Mouse (Mus musculus) left cerebral cortex, postnatal 10 days (tissue): ENCODE results near the gene Reps1. TPM values are rescaled to one million over a fixed set of nuclear protein-coding genes. Genes with fewer than 3 reads are reported as not detected.

Experiments used
- DNase-seq, 2 experiments: peaks; one replicate each; pipeline ENCODE4 v3.0.0; 2021 to 2022; ENCODE audit warnings: low spot score in 2 of 2, mixed read lengths in 1 of 2; ENCODE audit errors: extremely low spot score in 1 of 2
- intact Hi-C: fragments of 180-260 bp; cut with DNase I; formaldehyde crosslinking; loops from one replicate; pipeline ENCODE4 v1.15.1; 2025
- total RNA-seq, 2 experiments: library from RNA; stranded (reverse); gene quantifications; 2 replicates each; pipeline ENCODE4 v1.2.3; 2021

Gene Reps1
- total RNA-seq: 10 to 100 TPM; 53.7 to 54.9 TPM

- peak in 1 of 2 experiments; percentile 58 for DNase-seq
- intact Hi-C loops: loop anchor here (1.0 to 10.0 kb wide), 3 partner anchors 41 to 321 kb away; no protein-coding TSS in a partner anchor
Measured at GRCm38 (mm10) chr10:18055696-18056390, at the start of gene Reps1. TSS of gene Reps1 (plus strand) at chr10:18055861.

- intact Hi-C loops: no loop called here
- DNase-seq: no peak
Measured at GRCm38 (mm10) chr10:18006756-18007155, 48.9 kb upstream of the Reps1 start.

GRCm38 (mm10) chr10:18007243-18007642, 48.4 kb upstream of the Reps1 start:
- no peak for DNase-seq
- intact Hi-C loops: no loop called here

- no peak for DNase-seq
- intact Hi-C loops: no loop called here
Measured at GRCm38 (mm10) chr10:18008118-18008517, 47.5 kb upstream of the Reps1 start.

- intact Hi-C loops: no loop called here
Measured at GRCm38 (mm10) chr10:18009744-18010143, 45.9 kb upstream of the Reps1 start.

GRCm38 (mm10) chr10:18011761-18012160, 43.9 kb upstream of the Reps1 start:
- intact Hi-C loops: no loop called here
- DNase-seq: no peak

More at GRCm38 (mm10) chr10:18009744-18010143, 45.9 kb upstream of the Reps1 start:
- no peak for DNase-seq

- intact Hi-C loops: loop anchor here (5.0 kb wide), 1 partner anchor 73 kb away; the partner anchor contains the start of gene Heca
- no peak for DNase-seq
Measured at GRCm38 (mm10) chr10:18020443-18020842, 35.2 kb upstream of the Reps1 start.

GRCm38 (mm10) chr10:18020846-18021245, 34.8 kb upstream of the Reps1 start:
- intact Hi-C loops: loop anchor here (5.0 kb wide), 1 partner anchor 74 kb away; the partner anchor contains the start of gene Heca
- no peak for DNase-seq

GRCm38 (mm10) chr10:18021576-18022311, 33.9 kb upstream of the Reps1 start:
- intact Hi-C loops: loop anchor here (5.0 kb wide), 1 partner anchor 74 kb away; the partner anchor contains the start of gene Heca
- DNase-seq: no peak

- intact Hi-C loops: loop anchor here (5.0 kb wide), 1 partner anchor 75 kb away; the partner anchor contains the start of gene Heca
- peak; percentile 47 to 82 for DNase-seq
Measured at GRCm38 (mm10) chr10:18022312-18022711, 33.3 kb upstream of the Reps1 start.

GRCm38 (mm10) chr10:18022741-18023347, 32.8 kb upstream of the Reps1 start, which contains the start of gene Abracl:
TSS of gene Abracl (minus strand) at chr10:18023288.
- intact Hi-C loops: loop anchor here (5.0 kb wide), 1 partner anchor 76 kb away; the partner anchor contains the start of gene Heca
- DNase-seq: peak; percentile 51 to 86

- no peak for DNase-seq
- intact Hi-C loops: no loop called here
Measured at GRCm38 (mm10) chr10:18034408-18034807, 21.3 kb upstream of the Reps1 start.

GRCm38 (mm10) chr10:18036849-18037248, 18.8 kb upstream of the Reps1 start:
- DNase-seq: no peak
- intact Hi-C loops: no loop called here

- intact Hi-C loops: no loop called here
- DNase-seq: no peak
Measured at GRCm38 (mm10) chr10:18046380-18046779, 9.3 kb upstream of the Reps1 start.

- no peak for DNase-seq
- intact Hi-C loops: no loop called here
Measured at GRCm38 (mm10) chr10:18047380-18048146, 8.1 kb upstream of the Reps1 start.

- intact Hi-C loops: loop anchor here (1.0 to 10.0 kb wide), 3 partner anchors 42 to 320 kb away; no protein-coding TSS in a partner anchor
- peak; percentile 54 to 91 for DNase-seq
Measured at GRCm38 (mm10) chr10:18055009-18055695, 509 bp upstream of the Reps1 start.

- DNase-seq: no peak
- intact Hi-C loops: loop anchor here (5.0 to 10.0 kb wide), 2 partner anchors 41 to 322 kb away; no protein-coding TSS in a partner anchor
Measured at GRCm38 (mm10) chr10:18056391-18056745, 707 bp downstream of the Reps1 start.
